Comparison of ENCODE assay signal across 28 mouse cellular contexts in the genomic region with DNA sequence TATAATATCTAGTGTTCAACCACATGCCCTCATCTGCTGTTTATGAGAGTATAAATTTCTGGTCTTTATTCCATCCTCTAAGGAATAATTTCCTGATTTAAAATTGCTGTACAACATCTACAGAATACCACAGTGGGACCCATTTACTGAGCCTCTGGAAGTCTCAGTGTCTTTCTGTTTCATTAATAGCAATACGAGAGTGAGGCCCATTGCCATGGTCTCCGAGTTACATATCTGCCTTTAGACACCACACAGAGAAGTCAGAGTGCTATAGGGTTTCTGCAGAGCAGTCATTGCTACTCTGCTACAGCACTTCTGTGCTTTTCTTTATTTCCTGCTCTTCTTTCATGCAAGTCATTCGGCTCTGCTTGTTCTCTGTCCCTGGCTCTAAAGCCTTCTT. TPM values are rescaled to one million over a fixed set of nuclear protein-coding genes. Genes with fewer than 3 reads are reported as not detected.
DNase-seq lines count a peak whose midpoint lies in the region; ATAC-seq lines count a peak whose summit lies in the region.
"Had no signal": no experiment of that assay in that cellular context is flagged by ENCODE, and none has a peak within 500 bp of the region (broad histone marks: within the 10 kb centered on the region; RNA-seq: fewer than 3 reads in every experiment).

No protein-coding gene starts in this region.

- H3K27me3 ChIP-seq in midbrain, embryonic 16.5 days (ENCODE audit: control insufficient read depth, insufficient read depth, low read depth, low read length) = no peaks in the 10 kb centered on the region
- no peaks in the 10 kb centered on the region for H3K27me3 ChIP-seq in midbrain, embryonic 11.5 days (ENCODE audit: control insufficient read depth, insufficient read depth, low read length)
- no peaks in the 10 kb centered on the region for H3K27me3 ChIP-seq in neural tube, embryonic 13.5 days
- no peaks in the 10 kb centered on the region for H3K27me3 ChIP-seq in neural tube, embryonic 15.5 days (replicated peaks)
- H3K27me3 ChIP-seq: embryonic facial prominence, embryonic 12.5 days; embryonic facial prominence, embryonic 15.5 days; forebrain, embryonic 12.5 days had no signal

- no peaks in the 10 kb centered on the region for H3K36me3 ChIP-seq in midbrain, embryonic 16.5 days (ENCODE audit: control insufficient read depth, insufficient read depth, low read length)
- H3K36me3 ChIP-seq in midbrain, embryonic 11.5 days (ENCODE audit: control insufficient read depth, insufficient read depth, low read length) = no peaks in the 10 kb centered on the region
- no peaks in the 10 kb centered on the region for H3K36me3 ChIP-seq in neural tube, embryonic 13.5 days
- H3K36me3 ChIP-seq in neural tube, embryonic 15.5 days = no peaks in the 10 kb centered on the region
- H3K36me3 ChIP-seq: embryonic facial prominence, embryonic 12.5 days; embryonic facial prominence, embryonic 15.5 days; forebrain, embryonic 10.5 days; forebrain, embryonic 12.5 days had no signal

- 25% methylated on average over 3 of the region's 3 CpGs for WGBS in midbrain, embryonic 16.5 days
- WGBS in midbrain, embryonic 11.5 days = 41% methylated on average over 3 of the region's 3 CpGs
- WGBS in neural tube, embryonic 13.5 days = 56% methylated on average over 3 of the region's 3 CpGs
- 45% methylated on average over 3 of the region's 3 CpGs for WGBS in neural tube, embryonic 15.5 days

- peaks cover 4% of the 10 kb centered on the region for H3K4me1 ChIP-seq in midbrain, embryonic 16.5 days (ENCODE audit: control insufficient read depth, insufficient read depth, low read length)
- H3K4me1 ChIP-seq in midbrain, embryonic 11.5 days (ENCODE audit: control insufficient read depth, insufficient read depth, low read length) = no peaks in the 10 kb centered on the region; the same call in 1 of the 2 replicates
- H3K4me1 ChIP-seq in neural tube, embryonic 13.5 days (replicated peaks) = peaks cover 4% of the 10 kb centered on the region; the same call in 1 of the 2 replicates
- H3K4me1 ChIP-seq in neural tube, embryonic 15.5 days = no peaks in the 10 kb centered on the region
- H3K4me1 ChIP-seq: embryonic facial prominence, embryonic 12.5 days; embryonic facial prominence, embryonic 15.5 days; forebrain, embryonic 10.5 days had no signal

- H3K4me3 ChIP-seq in midbrain, embryonic 16.5 days (ENCODE audit: low read depth, low read length) = no peak overlapping the region
- no peak overlapping the region for H3K4me3 ChIP-seq in midbrain, embryonic 11.5 days (ENCODE audit: low read depth, low read length)
- H3K4me3 ChIP-seq in neural tube, embryonic 13.5 days = no peak overlapping the region
- no peak overlapping the region for H3K4me3 ChIP-seq in neural tube, embryonic 15.5 days (replicated peaks)
- H3K4me3 ChIP-seq: embryonic facial prominence, embryonic 12.5 days; embryonic facial prominence, embryonic 15.5 days; erythroblast, embryonic 14.5 days; forebrain, embryonic 10.5 days; forebrain, embryonic 12.5 days had no signal

- no peak overlapping the region for H3K9ac ChIP-seq in midbrain, embryonic 16.5 days (ENCODE audit: low read depth, low read length)
- no peak overlapping the region for H3K9ac ChIP-seq in midbrain, embryonic 11.5 days (ENCODE audit: low read length)
- no peak overlapping the region for H3K9ac ChIP-seq in neural tube, embryonic 13.5 days
- H3K9ac ChIP-seq in neural tube, embryonic 15.5 days (replicated peaks) = no peak overlapping the region
- H3K9ac ChIP-seq: embryonic facial prominence, embryonic 12.5 days; embryonic facial prominence, embryonic 15.5 days; forebrain, embryonic 12.5 days had no signal

- no peak for DNase-seq in midbrain, embryonic 11.5 days (ENCODE audit: low spot score, missing footprints)
- DNase-seq in neural tube, embryonic 10.5 days (ENCODE audit: extremely low spot score, low spot score) = no peak
- no peak for DNase-seq in left cerebral cortex, adult 18-20 months (ENCODE audit: low spot score in 2 of 2)
- DNase-seq: adrenal gland, adult 2 months; adrenal gland, postnatal 10 days; adrenal gland, postnatal 25 days; cerebellum, adult 11 months; cerebellum, adult 18-20 months; cerebellum, adult 8-10 months; cerebellum, adult 9-11 months; cerebellum, postnatal 14 days; cerebellum, postnatal 36 days; embryo, embryonic 11 days had no signal

- ATAC-seq in midbrain, embryonic 16.5 days = no peak
- no peak for ATAC-seq in midbrain, embryonic 11.5 days (ENCODE audit: low FRiP score)
- ATAC-seq in neural tube, embryonic 13.5 days (ENCODE audit: low read depth) = peak; percentile 53; the same call in 1 of the 2 replicates
- ATAC-seq in neural tube, embryonic 15.5 days (ENCODE audit: low FRiP score) = peak; percentile 63; the same call in 1 of the 2 replicates
- ATAC-seq: forebrain, embryonic 14.5 days; forebrain, embryonic 16.5 days had no signal

- peak overlapping the region; percentile 28; the same call in 1 of the 2 replicates for H3K27ac ChIP-seq in midbrain, embryonic 16.5 days (ENCODE audit: low read length)
- no peak overlapping the region for H3K27ac ChIP-seq in midbrain, embryonic 11.5 days (ENCODE audit: low read depth, low read length)
- H3K27ac ChIP-seq in neural tube, embryonic 13.5 days (replicated peaks) = no peak overlapping the region
- H3K27ac ChIP-seq in neural tube, embryonic 15.5 days (replicated peaks) = 0 out of 2 replicates have a peak overlapping the region, but pooled peaks have one; percentile 43
- H3K27ac ChIP-seq: embryonic facial prominence, embryonic 12.5 days; embryonic facial prominence, embryonic 15.5 days; forebrain, embryonic 10.5 days; forebrain, embryonic 12.5 days had no signal

- no peaks in the 10 kb centered on the region for H3K9me3 ChIP-seq in midbrain, embryonic 16.5 days (replicated peaks; ENCODE audit: control insufficient read depth, low read length, poor library complexity, severe bottlenecking)
- H3K9me3 ChIP-seq in midbrain, embryonic 11.5 days (ENCODE audit: control insufficient read depth, low read length) = no peaks in the 10 kb centered on the region
- H3K9me3 ChIP-seq in neural tube, embryonic 13.5 days = no peaks in the 10 kb centered on the region
- no peaks in the 10 kb centered on the region for H3K9me3 ChIP-seq in neural tube, embryonic 15.5 days (replicated peaks)
- H3K9me3 ChIP-seq: embryonic facial prominence, embryonic 12.5 days; embryonic facial prominence, embryonic 15.5 days; forebrain, embryonic 10.5 days; forebrain, embryonic 12.5 days had no signal

- H3K4me2 ChIP-seq in midbrain, embryonic 16.5 days (ENCODE audit: low read length) = no peak overlapping the region
- no peak overlapping the region for H3K4me2 ChIP-seq in midbrain, embryonic 11.5 days
- H3K4me2 ChIP-seq in neural tube, embryonic 13.5 days = no peak overlapping the region
- H3K4me2 ChIP-seq in neural tube, embryonic 15.5 days = no peak overlapping the region
- H3K4me2 ChIP-seq: embryonic facial prominence, embryonic 12.5 days; embryonic facial prominence, embryonic 15.5 days; forebrain, embryonic 12.5 days had no signal

RNA-seq across cellular contexts. Expression of a gene that starts 47.5 kb away (rescaled TPM):
- polyA plus RNA-seq in midbrain, embryonic 16.5 days (2015; fragmentation: Nextera tagmentation; extraction: Ambion mirVana) = 0.68 and 0.75 TPM in 2 replicates
- polyA plus RNA-seq in midbrain, embryonic 11.5 days (2014; fragmentation: Nextera tagmentation; extraction: Ambion mirVana) = 0.14 TPM in 1 of 2 replicates, not detected in the other
- 0.18 and 0.25 TPM in 2 replicates for polyA plus RNA-seq in neural tube, embryonic 13.5 days (2015; fragmentation: Nextera tagmentation; extraction: Ambion mirVana)
- 0.64 and 0.74 TPM in 2 replicates for polyA plus RNA-seq in neural tube, embryonic 15.5 days (2015; fragmentation: Nextera tagmentation; extraction: Ambion mirVana)
- total RNA-seq in left cerebral cortex, adult 18-20 months (2021) = under 1 TPM; 0.23 to 0.42 TPM
- total RNA-seq: adrenal gland, adult 2 months; adrenal gland, postnatal 10 days; adrenal gland, postnatal 25 days; adrenal gland, postnatal 4 days; common myeloid progenitor, adult 5-6 weeks; ES-E14; MEL had no signal
- polyA plus RNA-seq: adrenal gland, adult 2 months; C2C12; erythroblast, embryonic 14.5 days; forebrain, embryonic 10.5 days; forebrain, embryonic 12.5 days had no signal

Comparison
In these comparisons a context has a peak if more than half of its experiments do, and no peak if none do; other contexts are left out.
1. H3K27ac ChIP-seq: peak in midbrain, embryonic 16.5 days (single experiment) and neural tube, embryonic 15.5 days (single experiment); none in midbrain, embryonic 11.5 days (single experiment) and neural tube, embryonic 13.5 days (single experiment).
2. ATAC-seq: peak in neural tube, embryonic 13.5 days (single experiment) and neural tube, embryonic 15.5 days (single experiment); none in midbrain, embryonic 16.5 days (single experiment) and midbrain, embryonic 11.5 days (single experiment).